Mouse (Mus musculus): ENCODE results near the gene Kmt2c. TPM values are rescaled to one million over a fixed set of nuclear protein-coding genes. Genes with fewer than 3 reads are reported as not detected.
A peak's percentile ranks its signal among the peaks of the same experiment; 100 is the strongest.

The Kmt2c gene
- 11.9 and 13.4 TPM in 2 replicates for polyA plus RNA-seq (2015; fragmentation: Nextera tagmentation; extraction: Ambion mirVana)

DNA sequence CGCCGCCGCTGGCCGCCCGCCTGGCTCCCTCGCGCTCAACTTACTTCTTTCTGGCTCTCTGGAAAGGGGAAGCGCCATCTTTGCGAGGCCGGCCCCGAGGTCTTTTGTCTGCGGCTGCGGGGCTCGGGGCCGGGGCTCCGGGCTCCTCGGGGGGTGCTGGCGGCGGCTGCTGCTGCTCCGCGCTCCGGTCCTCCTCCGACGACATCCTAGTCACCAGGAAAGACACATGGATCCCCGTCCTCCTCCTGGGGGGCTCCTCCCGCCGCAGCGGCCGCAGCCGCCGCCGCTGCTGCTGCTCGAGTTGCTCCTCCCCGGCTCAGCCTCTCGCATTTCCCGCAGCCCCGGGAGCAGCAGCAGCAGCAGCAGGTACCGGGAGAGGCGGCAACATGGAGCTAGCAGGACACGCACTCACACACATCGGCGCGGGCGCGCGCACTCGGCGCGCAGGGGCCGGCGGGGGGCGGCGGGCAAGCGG is at the start of gene Kmt2c:
TSS of gene Kmt2c (minus strand) at position 438 of the 475 bp plus-strand sequence.
- Histone ChIP-seq H3K4me3 (peak within 1 kb of the TSS; percentile 88), H3K4me1 (peaks cover 15% of the 10 kb centered on the region), H3K36me3 (no peaks in the 10 kb centered on the region), H3K9me3 (no peaks in the 10 kb centered on the region), H3K4me2 (peak within 1 kb of the TSS; percentile 66), H3K9ac (peak within 1 kb of the TSS; percentile 94), H3K27me3 (no peaks in the 10 kb centered on the region), H3K27ac (peak within 1 kb of the TSS; percentile 100)
- WGBS, result 0% methylated on average over 38 of the region's 54 CpGs
- no peak for ATAC-seq (ENCODE audit: insufficient number of reproducible peaks, low FRiP score, low TSS enrichment, low read depth)

DNA sequence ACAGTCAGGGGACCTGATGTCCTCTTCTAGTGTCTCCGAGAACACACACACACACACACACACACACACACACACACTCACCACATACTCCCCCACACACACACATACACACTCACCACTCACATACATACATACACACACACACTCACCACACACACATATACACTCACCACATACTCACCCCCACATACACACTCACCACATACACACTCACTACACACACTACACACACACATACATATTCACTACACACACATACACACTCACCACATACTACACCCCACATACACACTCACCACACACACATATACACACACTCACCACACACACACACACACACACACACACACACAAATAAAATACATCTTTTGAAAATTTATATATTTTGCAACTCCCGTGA is 48.3 kb upstream of the Kmt2c start:
- WGBS, result 92% methylated on average over 2 of the region's 2 CpGs
- H3K9ac ChIP-seq, result no peak overlapping the region
- no peaks in the 10 kb centered on the region for H3K36me3 ChIP-seq
- H3K9me3 ChIP-seq, result no peaks in the 10 kb centered on the region
- H3K4me3 ChIP-seq, result no peak overlapping the region
- no peak overlapping the region for H3K27ac ChIP-seq
- H3K27me3 ChIP-seq, result no peaks in the 10 kb centered on the region
- no peak overlapping the region for H3K4me2 ChIP-seq
- peaks cover 8% of the 10 kb centered on the region for H3K4me1 ChIP-seq
- ATAC-seq (ENCODE audit: insufficient number of reproducible peaks, low FRiP score, low TSS enrichment, low read depth), result no peak

DNA sequence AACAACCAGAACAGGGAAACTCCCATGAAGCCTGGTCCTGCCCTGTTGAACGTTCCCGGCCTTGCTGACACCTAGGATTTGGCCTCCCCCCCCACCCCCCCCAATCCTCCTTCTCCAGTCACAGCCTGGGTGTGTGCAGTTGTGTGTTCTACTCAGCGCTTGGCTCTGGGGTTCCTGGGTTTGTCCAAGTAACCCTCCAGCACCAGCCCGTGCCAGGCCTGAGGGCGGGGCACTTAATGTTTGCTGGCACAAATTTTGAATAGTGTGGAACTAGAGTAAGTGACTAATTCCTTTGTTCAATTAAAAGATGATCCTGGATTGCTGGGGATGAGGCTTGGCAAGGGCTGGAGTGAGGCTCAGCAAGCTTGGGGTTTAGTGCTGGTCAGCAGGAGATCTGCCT is 46.0 kb upstream of the Kmt2c start:
- peaks cover 8% of the 10 kb centered on the region for H3K4me1 ChIP-seq
- no peak overlapping the region for H3K4me3 ChIP-seq
- no peak overlapping the region for H3K9ac ChIP-seq
- H3K4me2 ChIP-seq, result no peak overlapping the region
- H3K36me3 ChIP-seq, result no peaks in the 10 kb centered on the region
- peak; percentile 31 for ATAC-seq (ENCODE audit: insufficient number of reproducible peaks, low FRiP score, low TSS enrichment, low read depth)
- no peaks in the 10 kb centered on the region for H3K9me3 ChIP-seq
- WGBS, result 73% methylated on average over 5 of the region's 5 CpGs
- peak overlapping the region; percentile 27; the same call in 1 of the 2 replicates for H3K27ac ChIP-seq
- no peaks in the 10 kb centered on the region for H3K27me3 ChIP-seq

DNA sequence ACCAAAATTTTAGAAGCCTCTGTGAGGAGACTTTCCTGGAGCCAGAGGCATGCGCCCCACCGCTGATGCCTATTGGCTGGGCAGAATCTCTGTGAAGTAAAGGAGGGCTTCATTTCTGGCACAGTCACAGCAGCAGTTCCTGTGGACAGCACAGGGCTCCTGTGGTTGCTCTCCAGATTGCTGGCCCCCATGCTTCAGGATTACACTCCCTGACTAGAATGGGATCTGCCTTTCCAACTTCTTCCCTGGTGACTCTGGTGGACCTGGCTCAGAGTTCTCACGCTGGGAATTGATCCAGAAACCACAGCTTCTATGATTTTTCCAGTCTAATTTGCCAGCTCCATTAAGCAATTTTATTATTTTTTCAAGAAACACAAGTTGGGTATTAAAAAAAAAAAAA is 45.5 kb upstream of the Kmt2c start:
- 69% methylated on average over 3 of the region's 3 CpGs for WGBS
- no peak overlapping the region for H3K4me3 ChIP-seq
- peak; percentile 88 for ATAC-seq (ENCODE audit: insufficient number of reproducible peaks, low FRiP score, low TSS enrichment, low read depth)

DNA sequence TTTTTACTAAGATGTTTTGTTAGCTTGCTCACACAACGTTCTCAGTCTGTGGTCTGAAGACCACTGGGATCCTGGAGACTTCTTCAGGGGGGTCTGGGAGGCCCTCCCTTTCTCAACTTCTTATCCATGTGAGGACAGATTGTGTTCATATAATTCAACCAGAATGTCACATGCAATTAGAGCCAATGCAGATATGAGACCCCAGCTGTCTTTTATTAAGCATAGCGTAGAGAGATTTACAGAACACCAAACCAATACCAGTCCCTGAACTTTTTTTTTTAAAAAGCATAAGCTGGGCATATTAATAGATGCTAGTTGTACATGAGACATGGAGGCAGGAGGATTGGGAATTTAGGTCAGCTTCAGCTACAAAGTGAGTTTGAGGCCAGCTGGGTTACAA is 43.1 kb upstream of the Kmt2c start:
- Histone ChIP-seq H3K36me3 (no peaks in the 10 kb centered on the region), H3K9me3 (no peaks in the 10 kb centered on the region), H3K4me1 (peaks cover 8% of the 10 kb centered on the region), H3K4me3 (no peak overlapping the region), H3K27me3 (no peaks in the 10 kb centered on the region), H3K4me2 (no peak overlapping the region), H3K9ac (no peak overlapping the region), H3K27ac (no peak overlapping the region)
- ATAC-seq (ENCODE audit: insufficient number of reproducible peaks, low FRiP score, low TSS enrichment, low read depth), result no peak
- 45% methylated on average over 2 of the region's 2 CpGs for WGBS

More for the DNA sequence above, 45.5 kb upstream of the Kmt2c start:
- H3K9ac ChIP-seq, result no peak overlapping the region
- no peak overlapping the region for H3K4me2 ChIP-seq
- peaks cover 8% of the 10 kb centered on the region for H3K4me1 ChIP-seq
- no peaks in the 10 kb centered on the region for H3K9me3 ChIP-seq
- H3K36me3 ChIP-seq, result no peaks in the 10 kb centered on the region
- H3K27me3 ChIP-seq, result no peaks in the 10 kb centered on the region
- peak overlapping the region; percentile 43 for H3K27ac ChIP-seq

DNA sequence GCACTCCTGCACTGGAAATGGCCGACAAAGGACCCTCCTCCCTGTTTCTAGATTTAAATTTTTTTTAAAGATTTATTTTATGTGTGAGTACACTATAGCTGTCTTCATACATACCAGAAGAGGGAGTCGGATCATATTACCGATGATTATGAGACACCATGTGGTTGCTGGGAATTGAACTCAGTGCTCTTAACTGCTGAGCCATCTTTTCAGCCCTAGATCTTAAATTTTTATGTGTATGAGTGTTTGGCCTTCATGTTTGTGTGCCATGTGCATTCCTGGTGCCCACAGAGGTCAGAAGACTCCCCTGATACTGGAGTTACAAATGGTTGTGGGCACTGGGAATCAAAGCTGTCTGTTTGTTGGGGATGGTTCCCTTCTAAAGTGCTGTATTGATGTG is 42.3 kb upstream of the Kmt2c start:
- no peak overlapping the region for H3K27ac ChIP-seq

DNA sequence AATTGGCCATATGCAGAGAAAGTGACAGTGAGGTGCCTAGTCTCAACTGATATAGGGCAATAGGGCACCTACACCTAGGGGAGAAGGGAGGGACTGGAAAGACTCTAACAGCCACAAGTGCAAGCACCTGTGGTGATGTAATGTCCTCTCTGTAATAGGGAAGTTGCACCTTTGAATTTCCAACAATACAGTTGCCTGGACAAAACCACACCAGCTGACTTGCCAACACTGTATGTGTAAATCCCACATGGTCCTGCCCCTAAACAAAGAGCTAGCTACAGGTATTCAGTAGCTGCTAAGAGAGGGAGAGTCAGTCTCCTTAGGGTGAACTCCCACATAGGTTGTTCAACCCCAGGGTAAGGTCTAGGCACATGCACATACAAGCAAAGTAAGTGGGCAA is 41.8 kb upstream of the Kmt2c start:
- no peak overlapping the region for H3K4me2 ChIP-seq
- H3K27me3 ChIP-seq, result no peaks in the 10 kb centered on the region
- no peak overlapping the region for H3K9ac ChIP-seq
- H3K27ac ChIP-seq, result no peak overlapping the region
- ATAC-seq (ENCODE audit: insufficient number of reproducible peaks, low FRiP score, low TSS enrichment, low read depth), result no peak
- H3K4me1 ChIP-seq, result peaks cover 8% of the 10 kb centered on the region
- H3K9me3 ChIP-seq, result no peaks in the 10 kb centered on the region
- H3K36me3 ChIP-seq, result no peaks in the 10 kb centered on the region
- H3K4me3 ChIP-seq, result no peak overlapping the region

More for the DNA sequence above, 42.3 kb upstream of the Kmt2c start:
- H3K27me3 ChIP-seq, result no peaks in the 10 kb centered on the region
- peaks cover 8% of the 10 kb centered on the region for H3K4me1 ChIP-seq
- H3K4me2 ChIP-seq, result no peak overlapping the region
- WGBS, result 66% methylated on average over 3 of the region's 3 CpGs
- no peak overlapping the region for H3K9ac ChIP-seq
- no peaks in the 10 kb centered on the region for H3K9me3 ChIP-seq
- no peak overlapping the region for H3K4me3 ChIP-seq
- ATAC-seq (ENCODE audit: insufficient number of reproducible peaks, low FRiP score, low TSS enrichment, low read depth), result no peak
- H3K36me3 ChIP-seq, result no peaks in the 10 kb centered on the region

DNA sequence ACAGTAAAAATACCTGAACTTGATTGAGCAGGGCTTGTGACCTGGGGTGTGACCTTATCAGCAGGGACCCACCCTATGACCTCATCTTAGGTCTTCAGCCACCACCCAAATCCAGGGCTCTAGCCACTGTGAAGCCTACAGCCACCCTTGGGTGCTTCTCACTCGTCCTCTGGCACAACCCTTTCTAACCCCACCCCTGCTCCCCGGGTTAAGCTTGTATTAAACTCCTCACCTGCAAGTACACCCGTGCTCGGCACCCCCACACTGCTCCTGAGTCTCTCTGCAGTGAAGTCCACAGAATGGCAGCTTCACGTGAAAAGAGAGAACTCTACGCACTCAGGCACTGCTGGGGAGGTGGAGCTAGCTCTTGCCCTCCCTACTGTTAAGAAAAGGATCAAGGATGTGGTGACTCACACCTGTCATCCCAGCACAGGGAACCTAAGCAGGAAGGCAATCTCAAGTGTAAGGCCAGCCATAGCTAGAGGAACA is 38.4 kb upstream of the Kmt2c start:
- Histone ChIP-seq H3K36me3 (no peaks in the 10 kb centered on the region), H3K4me3 (no peak overlapping the region), H3K4me2 (no peak overlapping the region), H3K9ac (no peak overlapping the region), H3K27me3 (no peaks in the 10 kb centered on the region), H3K27ac (no peak overlapping the region), H3K9me3 (no peaks in the 10 kb centered on the region), H3K4me1 (no peaks in the 10 kb centered on the region)
- 42% methylated on average over 6 of the region's 6 CpGs for WGBS
- no peak for ATAC-seq (ENCODE audit: insufficient number of reproducible peaks, low FRiP score, low TSS enrichment, low read depth)

DNA sequence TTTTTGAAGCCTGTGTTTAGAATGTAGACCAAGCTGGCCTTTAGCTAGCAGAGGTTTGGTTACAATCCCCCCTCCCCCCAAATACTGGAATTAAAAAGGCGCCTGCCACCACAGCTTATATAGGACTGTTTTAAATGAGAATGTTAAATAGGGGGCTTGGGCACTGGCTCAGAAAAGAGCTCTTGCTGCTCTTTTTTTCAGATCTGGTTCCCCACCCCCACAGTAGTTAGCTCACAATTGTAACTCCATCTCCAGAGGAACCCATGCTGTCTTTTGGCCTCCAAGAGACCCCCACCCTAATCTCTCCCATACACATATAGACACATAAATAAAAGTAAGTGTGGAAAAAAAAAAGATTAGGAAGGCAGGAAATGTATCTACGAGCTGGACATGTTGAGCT is 37.9 kb upstream of the Kmt2c start:
- no peaks in the 10 kb centered on the region for H3K36me3 ChIP-seq
- WGBS, result 65% methylated on average over 2 of the region's 2 CpGs
- H3K9me3 ChIP-seq, result no peaks in the 10 kb centered on the region
- no peak overlapping the region for H3K4me3 ChIP-seq
- no peaks in the 10 kb centered on the region for H3K27me3 ChIP-seq
- no peak overlapping the region for H3K9ac ChIP-seq
- ATAC-seq (ENCODE audit: insufficient number of reproducible peaks, low FRiP score, low TSS enrichment, low read depth), result no peak
- H3K4me1 ChIP-seq, result no peaks in the 10 kb centered on the region
- no peak overlapping the region for H3K27ac ChIP-seq
- H3K4me2 ChIP-seq, result no peak overlapping the region

DNA sequence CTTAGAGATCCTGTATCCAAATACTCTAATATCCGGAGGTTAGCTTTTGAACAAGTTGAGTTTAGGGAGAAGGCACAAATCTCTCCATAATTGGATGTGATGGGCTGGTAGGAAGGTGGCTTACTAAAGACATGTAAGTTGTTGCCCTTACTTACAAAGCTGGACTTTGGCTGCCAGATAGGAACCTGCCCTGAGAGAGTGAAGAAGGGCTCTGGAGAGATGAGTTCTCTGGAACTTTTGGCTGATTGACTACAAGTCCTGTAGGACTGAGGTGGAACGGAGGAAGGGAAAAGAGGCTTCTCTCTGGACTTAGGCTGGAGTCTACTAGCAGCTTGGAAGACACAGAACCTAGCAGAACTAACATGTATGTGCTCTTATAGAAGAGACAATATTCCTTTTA is 37.0 kb upstream of the Kmt2c start:
- ATAC-seq (ENCODE audit: insufficient number of reproducible peaks, low FRiP score, low TSS enrichment, low read depth), result no peak
- Histone ChIP-seq H3K4me1 (no peaks in the 10 kb centered on the region), H3K9ac (no peak overlapping the region), H3K4me2 (no peak overlapping the region), H3K36me3 (no peaks in the 10 kb centered on the region), H3K27me3 (no peaks in the 10 kb centered on the region), H3K9me3 (no peaks in the 10 kb centered on the region), H3K27ac (no peak overlapping the region), H3K4me3 (no peak overlapping the region)
- WGBS, result 87% methylated on average over 2 of the region's 2 CpGs

DNA sequence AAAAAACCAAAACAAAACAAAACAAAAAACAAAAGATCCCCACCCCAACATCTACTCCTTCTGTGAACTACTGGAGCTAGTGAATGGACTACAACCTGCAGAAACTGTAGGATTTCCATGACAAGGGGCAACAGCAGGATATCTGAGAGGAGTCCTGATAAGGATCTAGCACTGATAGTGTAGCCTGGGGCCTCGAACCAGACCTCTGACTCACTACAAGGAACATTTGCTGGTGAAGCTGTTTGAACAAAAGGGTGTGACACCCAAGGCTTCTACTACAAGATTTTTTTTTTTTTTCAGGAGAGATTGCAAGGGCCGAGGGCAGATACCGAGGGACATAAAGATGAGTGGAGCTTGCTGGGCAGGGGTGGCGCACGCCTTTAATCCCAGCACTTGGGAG is 34.7 kb upstream of the Kmt2c start:
- ATAC-seq (ENCODE audit: insufficient number of reproducible peaks, low FRiP score, low TSS enrichment, low read depth), result no peak
- Histone ChIP-seq H3K4me2 (no peak overlapping the region), H3K4me1 (peaks cover 4% of the 10 kb centered on the region; the same call in 1 of the 2 replicates), H3K9me3 (no peaks in the 10 kb centered on the region), H3K4me3 (no peak overlapping the region), H3K27me3 (no peaks in the 10 kb centered on the region), H3K36me3 (no peaks in the 10 kb centered on the region), H3K27ac (no peak overlapping the region), H3K9ac (no peak overlapping the region)
- WGBS, result 87% methylated on average over 5 of the region's 5 CpGs

DNA sequence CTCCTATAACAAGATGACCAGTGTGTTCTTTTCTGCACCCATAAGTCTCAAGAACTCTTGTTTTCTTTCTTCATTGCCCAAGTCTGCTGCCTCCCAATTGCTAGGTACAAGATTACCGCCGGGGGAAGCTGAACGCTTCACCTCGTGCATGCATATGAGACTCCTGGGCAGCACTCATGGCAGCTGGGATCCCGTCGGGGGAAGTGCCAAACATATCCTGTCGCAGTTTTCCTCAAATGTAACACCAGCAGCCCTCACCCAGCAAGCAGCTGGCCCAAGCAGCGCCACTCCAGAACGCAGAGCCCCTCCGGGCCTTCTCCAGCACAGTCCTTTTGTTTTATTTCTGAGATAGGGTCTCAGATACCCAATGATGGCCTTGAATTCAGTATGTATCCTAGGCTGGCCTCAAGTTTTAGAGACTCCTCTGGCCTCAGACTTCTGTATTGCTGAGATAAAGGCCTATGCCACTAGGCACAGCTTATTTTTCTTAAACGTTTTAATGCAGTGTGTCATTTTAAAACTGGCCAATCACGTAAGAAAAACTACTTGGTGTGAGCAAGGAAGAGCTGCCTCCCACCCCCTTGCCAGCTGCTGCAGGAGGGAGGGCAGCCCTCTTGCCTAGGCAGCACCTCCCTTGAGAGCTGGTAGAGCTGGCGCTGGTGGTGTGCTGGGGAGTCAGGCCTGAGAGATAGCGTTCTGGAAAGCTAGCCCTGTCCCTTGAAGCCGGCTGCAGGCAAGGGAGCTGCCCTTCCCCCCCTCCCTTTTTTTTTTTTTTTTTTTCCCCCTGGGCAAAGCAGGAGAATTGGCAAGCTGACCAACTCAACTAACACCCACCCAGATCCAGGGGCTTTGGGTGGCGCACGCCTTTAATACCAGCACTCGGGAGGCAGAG is 33.9 kb upstream of the Kmt2c start:
- H3K4me2 ChIP-seq, result no peak overlapping the region
- H3K9me3 ChIP-seq, result no peaks in the 10 kb centered on the region
- 52% methylated on average over 18 of the region's 18 CpGs for whole genome bisulfite sequencing
- H3K27me3 ChIP-seq, result no peaks in the 10 kb centered on the region
- H3K27ac ChIP-seq, result no peak overlapping the region
- ATAC-seq (ENCODE audit: insufficient number of reproducible peaks, low FRiP score, low TSS enrichment, low read depth), result no peak
- no peak overlapping the region for H3K9ac ChIP-seq
- peaks cover 4% of the 10 kb centered on the region; the same call in 1 of the 2 replicates for H3K4me1 ChIP-seq
- H3K4me3 ChIP-seq, result no peak overlapping the region
- H3K36me3 ChIP-seq, result no peaks in the 10 kb centered on the region
